Mouse (Mus musculus) T-cell, adult 2 months (primary cell): Measurements from ENCODE around the gene Hist1h2aa.

ENCODE experiments used
- DNase-seq: peaks from one replicate; pipeline ENCODE4 v3.0.0; 2022; ENCODE audit warnings: low spot score

Hist1h2aa gene

DNA sequence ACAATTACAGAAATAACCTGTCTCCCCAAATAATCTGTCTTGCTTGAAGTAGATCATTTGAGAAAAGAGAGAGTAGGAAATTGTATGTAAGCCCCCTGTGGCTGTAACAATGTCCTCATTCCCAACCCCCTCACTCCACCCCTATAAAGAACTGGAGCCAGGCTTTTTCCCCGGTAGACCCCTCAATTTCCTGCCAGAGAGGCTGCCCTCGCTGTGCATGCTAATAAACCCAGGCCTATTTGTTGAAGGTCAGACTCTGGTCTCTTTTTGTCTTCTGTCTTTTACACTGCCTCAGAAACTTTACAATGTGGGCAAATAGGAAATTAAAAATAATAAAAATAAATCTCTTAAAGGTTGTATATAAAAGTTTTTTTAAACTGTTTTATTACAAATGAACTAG is 12.0 kb downstream of the Hist1h2aa start:
- DNase-seq, result no peak

DNA sequence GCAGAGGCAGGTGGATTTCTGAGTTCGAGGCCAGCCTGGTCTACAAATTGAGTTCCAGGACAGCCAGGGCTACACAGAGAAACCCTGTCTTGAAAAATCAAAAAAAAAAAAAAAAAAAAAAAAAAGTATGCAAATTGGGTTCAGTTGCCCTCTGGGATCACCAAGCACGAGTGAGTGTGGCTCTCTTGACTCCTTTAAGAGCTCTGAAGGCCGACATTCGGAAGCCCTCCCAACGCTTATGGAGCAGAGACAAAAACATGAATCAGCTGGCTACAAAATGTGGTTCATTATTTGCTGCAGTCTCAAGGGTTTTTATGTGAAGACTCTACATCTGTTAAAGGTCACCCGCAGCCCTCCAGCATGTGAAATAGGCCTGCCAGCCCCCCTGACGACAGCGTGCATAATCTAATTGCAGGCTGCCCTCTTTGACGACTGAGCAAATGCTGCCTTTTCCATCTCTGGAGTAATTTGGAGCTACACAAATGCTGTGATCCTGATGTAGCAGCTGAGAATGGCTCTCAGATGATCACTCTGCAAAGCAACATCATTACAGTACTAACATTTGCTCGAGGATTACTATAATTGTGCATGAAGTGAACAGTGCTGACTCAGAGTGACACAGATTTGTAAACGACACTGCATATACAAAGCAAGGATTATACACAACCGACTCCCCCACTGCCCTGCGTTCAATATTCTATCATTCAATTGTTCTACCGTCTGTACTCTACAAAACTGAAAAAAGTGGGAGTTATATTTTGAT is 15.4 kb downstream of the Hist1h2aa start:
- DNase-seq, result no peak

DNA sequence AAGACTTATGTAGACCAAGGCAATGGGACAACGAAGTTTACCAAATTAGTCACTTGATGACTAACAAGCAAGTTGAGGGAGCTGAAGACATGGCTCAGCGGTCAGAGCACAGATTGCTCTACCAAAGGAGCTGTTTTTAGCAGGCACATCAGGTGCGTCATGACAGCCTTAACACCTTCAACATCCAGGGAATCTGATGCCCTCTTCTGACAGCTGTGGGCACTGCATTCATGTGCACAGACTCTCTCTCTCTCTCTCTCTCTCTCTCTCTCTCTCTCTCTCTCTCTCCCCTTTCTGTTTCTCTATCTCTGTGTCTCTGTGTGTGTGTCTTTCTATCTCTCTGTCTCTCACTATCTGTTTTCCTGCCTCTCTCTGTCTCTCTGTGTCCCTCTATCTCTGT is 16.7 kb downstream of the Hist1h2aa start:
- peak; percentile 4 for DNase-seq

DNA sequence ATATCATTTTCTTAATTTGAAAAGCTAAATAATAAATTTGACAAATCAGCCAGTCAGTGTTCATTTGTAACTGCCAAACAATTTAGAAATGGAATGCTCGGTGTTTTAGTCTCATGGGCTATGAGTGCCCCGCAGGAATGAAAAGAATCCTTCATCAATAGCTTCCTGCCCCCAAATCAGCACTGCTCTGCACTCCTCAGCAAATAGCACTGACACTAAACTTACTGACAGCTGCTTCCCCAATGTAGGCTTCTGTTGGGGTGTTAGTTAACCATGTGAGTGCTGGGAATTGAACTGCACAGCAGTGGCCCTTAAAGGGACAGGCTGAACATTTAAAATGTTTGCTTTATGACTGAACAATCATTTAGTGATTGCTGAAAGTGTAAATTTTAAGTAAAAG is 25.5 kb downstream of the Hist1h2aa start:
- no peak for DNase-seq

DNA sequence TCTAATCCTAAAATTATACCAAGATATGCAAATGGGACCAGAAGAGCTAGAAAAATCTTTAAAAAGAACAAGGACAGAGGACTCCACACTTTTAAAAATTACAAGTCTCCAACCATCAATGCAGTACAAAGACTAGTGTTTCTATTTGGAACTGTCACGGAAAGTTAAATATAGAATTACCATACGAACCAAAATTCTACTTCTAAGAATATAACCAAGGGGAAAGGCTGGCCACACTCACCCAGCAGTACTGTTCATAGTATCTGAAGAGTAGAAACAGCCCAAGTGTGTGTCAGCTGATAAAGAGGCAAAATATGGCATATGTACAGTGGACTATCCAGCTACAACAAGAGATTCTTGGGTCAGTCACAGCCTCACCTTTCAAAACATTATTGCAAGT is 30.6 kb downstream of the Hist1h2aa start:
- no peak for DNase-seq

DNA sequence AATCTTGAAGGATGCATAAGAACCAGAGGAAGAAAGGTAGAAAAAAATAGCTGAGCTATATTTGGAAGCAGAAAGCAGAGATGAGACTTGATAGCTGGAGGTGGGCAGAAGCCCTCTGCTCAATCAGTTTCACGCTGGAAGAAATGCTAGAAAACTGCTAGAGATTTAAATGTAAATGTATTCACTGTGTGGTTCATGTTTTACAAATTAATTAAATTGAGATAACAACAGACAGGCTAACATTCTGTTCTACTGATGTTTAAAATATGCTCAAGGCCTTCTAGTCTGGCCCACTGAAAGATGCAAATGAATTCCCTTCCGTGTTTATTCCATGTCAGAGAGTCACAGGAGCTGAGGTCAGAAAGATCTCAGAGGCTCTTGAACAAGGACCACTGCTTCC is 37.6 kb downstream of the Hist1h2aa start:
- DNase-seq, result no peak

DNA sequence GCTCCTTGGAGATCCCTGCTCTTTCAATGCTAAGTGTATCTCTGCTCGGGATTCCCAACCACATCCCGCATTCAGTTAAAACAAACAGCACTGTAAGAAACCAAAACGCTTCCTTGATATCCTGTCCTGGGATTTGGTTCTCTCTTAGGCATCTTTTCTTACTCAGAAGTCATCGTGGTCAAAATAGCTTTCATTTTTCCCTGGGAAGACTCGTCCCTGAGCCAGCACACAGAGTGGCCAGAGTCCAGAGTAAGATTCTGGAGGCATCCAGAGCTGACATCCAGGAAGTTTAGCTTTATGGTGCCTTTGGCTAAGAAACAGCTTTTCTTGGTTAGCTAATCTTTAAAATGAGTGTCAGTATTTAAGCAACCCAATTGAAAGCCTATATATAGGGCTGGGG is 38.0 kb downstream of the Hist1h2aa start:
- DNase-seq, result no peak
